Mouse (Mus musculus) midbrain, embryonic 15.5 days (tissue): ENCODE results near the gene Gm10260. TPM values are rescaled to one million over a fixed set of nuclear protein-coding genes. Genes with fewer than 3 reads are reported as not detected.

Source experiments
- ATAC-seq: fragments of 200-750 bp; cut with Nextera tagmentation; replicated peaks from 2 replicates; pipeline ENCODE4 v1.8.0; 2017; ENCODE audit warnings: moderate TSS enrichment
- H3K27ac ChIP-seq: fragments of 300-500 bp; sonication (generic); 2 replicates; pipeline ENCODE4 v1.5.1; 2015; ENCODE audit warnings: mild to moderate bottlenecking, inconsistent platforms
- H3K27me3 ChIP-seq: fragments of 300-500 bp; sonication (generic); replicated peaks from 2 replicates; pipeline ENCODE4 v1.6.1; 2015; ENCODE audit warnings: inconsistent platforms
- H3K36me3 ChIP-seq: fragments of 300-500 bp; sonication (generic); replicated peaks from 2 replicates; pipeline ENCODE4 v1.6.1; 2015; ENCODE audit warnings: inconsistent platforms
- H3K4me1 ChIP-seq: fragments of 300-500 bp; sonication (generic); 2 replicates; pipeline ENCODE4 v1.6.1; 2015; ENCODE audit warnings: inconsistent platforms
- H3K4me2 ChIP-seq: fragments of 300-500 bp; sonication (generic); 2 replicates; pipeline ENCODE4 v1.6.1; 2015; ENCODE audit warnings: inconsistent platforms, mild to moderate bottlenecking, moderate library complexity
- H3K4me3 ChIP-seq: fragments of 300-500 bp; sonication (generic); 2 replicates; pipeline ENCODE4 v1.5.1; 2015; ENCODE audit warnings: mild to moderate bottlenecking, inconsistent platforms
- H3K9ac ChIP-seq: fragments of 300-500 bp; sonication (generic); 2 replicates; pipeline ENCODE4 v1.6.1; 2015; ENCODE audit warnings: mild to moderate bottlenecking, inconsistent platforms
- H3K9me3 ChIP-seq: fragments of 300-500 bp; sonication (generic); 2 replicates; pipeline ENCODE4 v1.6.1; 2016; ENCODE audit warnings: inconsistent platforms
- WGBS: fragments of 180-500 bp; shearing (Covaris S2); methylation state at CpG from one replicate; pipeline ENCODE4 v1.1.7; 2015; ENCODE audit warnings: mixed read lengths; 5-methylcytosine and 5-hydroxymethylcytosine counted together
- polyA plus RNA-seq: library from polyadenylated mRNA; unstranded; fragments of >200 nt; fragmentation: Nextera tagmentation; extraction: Ambion mirVana; gene quantifications from 2 replicates; pipeline ENCODE4 v1.2.1, GENCODE M21; 2015

Gm10260 gene
- polyA plus RNA-seq, 1 experiment from 2014 or later, result 0.96 TPM

- Histone ChIP-seq H3K4me2 (no peak overlapping the region), H3K4me3 (no peak overlapping the region), H3K27ac (no peak overlapping the region), H3K4me1 (peaks cover 22% of the 10 kb centered on the region), H3K36me3 (no peaks in the 10 kb centered on the region), H3K9ac (no peak overlapping the region), H3K9me3 (no peaks in the 10 kb centered on the region), H3K27me3 (no peaks in the 10 kb centered on the region)
- 92% methylated on average over 2 of the region's 2 CpGs for WGBS
- ATAC-seq, result no peak
Measured at GRCm38 (mm10) chr13:97765913-97766312, 5.5 kb upstream of the Gm10260 start.

DNA sequence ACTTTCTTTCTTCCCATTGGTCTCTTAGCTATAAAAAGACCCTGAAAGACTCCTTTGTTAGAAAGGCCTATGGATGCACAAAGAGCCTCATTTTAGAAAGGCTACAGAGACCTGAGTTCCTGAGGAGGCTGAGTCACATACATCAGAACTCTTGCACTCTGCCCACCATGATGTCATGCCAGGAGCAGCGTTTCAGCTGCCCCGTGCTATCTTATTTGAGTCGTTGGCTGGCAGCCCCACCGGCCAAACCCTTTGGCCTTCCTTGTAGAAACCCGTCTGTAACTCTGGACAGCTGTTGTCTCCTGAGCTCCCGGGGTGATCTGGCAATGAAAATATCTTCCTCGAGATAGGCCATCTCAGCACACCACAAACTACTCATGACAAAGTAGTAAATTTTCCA, 3.6 kb upstream of the Gm10260 start:
- Histone ChIP-seq H3K27me3 (no peaks in the 10 kb centered on the region), H3K4me2 (no peak overlapping the region), H3K9ac (no peak overlapping the region), H3K36me3 (no peaks in the 10 kb centered on the region), H3K4me3 (no peak overlapping the region), H3K27ac (no peak overlapping the region), H3K9me3 (no peaks in the 10 kb centered on the region), H3K4me1 (peaks cover 19% of the 10 kb centered on the region)
- ATAC-seq, result no peak
- 67% methylated on average over 7 of the region's 7 CpGs for WGBS

DNA sequence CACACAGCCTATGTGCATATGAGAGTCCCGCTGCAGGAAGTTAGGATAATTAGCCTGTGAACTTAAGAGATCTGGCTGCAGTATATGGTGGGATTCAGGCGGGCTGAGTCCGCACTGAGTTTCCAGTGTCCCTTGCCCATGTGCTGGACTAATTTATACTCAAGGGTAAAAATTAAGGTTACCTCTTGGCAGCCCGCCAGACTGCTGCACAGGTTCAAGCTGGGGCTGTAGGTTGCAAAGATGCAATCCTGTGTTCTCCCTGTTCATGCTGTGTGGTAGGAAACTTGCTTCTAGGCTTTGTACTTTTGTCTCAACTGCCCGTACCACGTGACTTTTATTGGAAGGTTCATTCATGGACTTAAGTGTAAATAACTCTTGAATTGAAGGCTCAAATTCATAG, 3.0 kb upstream of the Gm10260 start:
- 64% methylated on average over 6 of the region's 6 CpGs for WGBS
- H3K27ac ChIP-seq, result 0 out of 2 replicates have a peak overlapping the region, but pooled peaks have one; percentile 29
- H3K9me3 ChIP-seq, result no peaks in the 10 kb centered on the region
- no peak overlapping the region for H3K4me2 ChIP-seq
- no peak overlapping the region for H3K9ac ChIP-seq
- ATAC-seq, result no peak; the same call in 1 of the 2 replicates
- H3K4me1 ChIP-seq, result peaks cover 13% of the 10 kb centered on the region; the same call in 1 of the 2 replicates
- no peaks in the 10 kb centered on the region for H3K36me3 ChIP-seq
- H3K4me3 ChIP-seq, result no peak overlapping the region
- no peaks in the 10 kb centered on the region for H3K27me3 ChIP-seq

- Histone ChIP-seq H3K27me3 (no peaks in the 10 kb centered on the region), H3K27ac (no peak overlapping the region), H3K9me3 (no peaks in the 10 kb centered on the region), H3K4me2 (no peak overlapping the region), H3K36me3 (no peaks in the 10 kb centered on the region), H3K4me3 (no peak overlapping the region), H3K4me1 (peaks cover 12% of the 10 kb centered on the region), H3K9ac (no peak overlapping the region)
- no peak for ATAC-seq
- WGBS, result 95% methylated on average over 8 of the region's 8 CpGs
Measured at GRCm38 (mm10) chr13:97762121-97762520, 1.7 kb upstream of the Gm10260 start.

DNA sequence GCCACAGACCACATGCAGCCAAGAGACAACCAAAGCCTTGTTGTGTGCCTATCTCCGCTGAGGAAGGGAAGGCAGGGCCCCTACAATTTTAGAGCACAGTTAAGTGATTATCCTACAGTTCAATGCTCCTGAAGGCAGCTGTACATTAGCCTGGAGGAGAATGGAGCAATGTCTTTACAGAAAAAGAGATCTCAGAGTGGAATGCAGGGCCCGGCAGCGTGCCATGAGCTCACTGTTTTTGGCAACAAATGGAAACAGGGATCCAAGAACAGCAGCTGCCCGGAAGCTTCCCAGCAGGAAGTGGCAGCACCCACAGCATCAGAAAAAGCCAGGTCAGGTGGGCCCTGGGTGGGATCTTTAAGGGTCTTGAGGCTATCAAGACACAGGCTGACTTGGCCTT, 3.4 kb downstream of the Gm10260 start:
- no peak overlapping the region for H3K4me2 ChIP-seq
- no peak overlapping the region for H3K27ac ChIP-seq
- no peak overlapping the region for H3K4me3 ChIP-seq
- no peaks in the 10 kb centered on the region for H3K9me3 ChIP-seq
- H3K4me1 ChIP-seq, result peaks cover 6% of the 10 kb centered on the region
- no peak for ATAC-seq
- WGBS, result 61% methylated on average over 4 of the region's 4 CpGs
- no peaks in the 10 kb centered on the region for H3K27me3 ChIP-seq
- no peaks in the 10 kb centered on the region for H3K36me3 ChIP-seq
- no peak overlapping the region for H3K9ac ChIP-seq

GRCm38 (mm10) chr13:97756091-97756490, 4.3 kb downstream of the Gm10260 start:
- ATAC-seq, result no peak
- H3K27ac ChIP-seq, result no peak overlapping the region
- peaks cover 9% of the 10 kb centered on the region for H3K4me1 ChIP-seq
- H3K27me3 ChIP-seq, result no peaks in the 10 kb centered on the region
- 83% methylated on average over 6 of the region's 6 CpGs for WGBS
- no peak overlapping the region for H3K9ac ChIP-seq
- no peaks in the 10 kb centered on the region for H3K9me3 ChIP-seq
- H3K4me2 ChIP-seq, result no peak overlapping the region
- no peak overlapping the region for H3K4me3 ChIP-seq
- no peaks in the 10 kb centered on the region for H3K36me3 ChIP-seq

DNA sequence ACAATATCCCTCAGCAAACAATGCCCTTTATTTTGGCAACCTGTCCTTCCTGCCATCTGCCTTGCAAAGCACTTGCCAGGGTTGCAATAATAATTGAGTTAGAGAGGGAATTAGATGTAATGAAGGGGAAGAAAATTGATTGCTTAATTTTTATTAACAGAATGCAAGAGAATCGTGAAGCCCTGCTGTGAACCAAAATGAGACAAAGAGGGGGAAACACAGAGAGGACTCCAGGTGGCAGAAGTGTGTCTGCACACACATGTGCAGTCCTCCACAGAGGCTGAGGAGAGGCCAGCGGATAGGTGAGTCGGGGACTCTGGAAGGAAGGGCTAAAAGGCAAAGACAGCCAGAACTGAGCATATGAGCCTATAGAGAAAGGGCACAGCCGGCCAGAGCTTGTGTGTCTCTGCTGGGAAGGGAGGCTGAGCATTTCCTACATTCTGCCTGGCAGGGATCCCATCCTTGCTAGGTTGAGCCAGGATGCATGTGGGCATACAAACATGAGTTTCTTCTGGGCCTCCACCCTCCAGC, 9.5 kb downstream of the Gm10260 start:
- H3K4me2 ChIP-seq, result no peak overlapping the region
- H3K27me3 ChIP-seq, result no peaks in the 10 kb centered on the region
- H3K4me1 ChIP-seq, result peaks cover 36% of the 10 kb centered on the region
- H3K4me3 ChIP-seq, result no peak overlapping the region
- WGBS, result 40% methylated on average over 4 of the region's 4 CpGs
- peak overlapping the region; percentile 51 for H3K27ac ChIP-seq
- H3K9ac ChIP-seq, result no peak overlapping the region
- no peak for ATAC-seq
- H3K36me3 ChIP-seq, result no peaks in the 10 kb centered on the region
- H3K9me3 ChIP-seq, result no peaks in the 10 kb centered on the region

- H3K4me3 ChIP-seq, result peak overlapping the region; percentile 6; the same call in 1 of the 2 replicates
Measured at GRCm38 (mm10) chr13:97747037-97747860, 13.2 kb downstream of the Gm10260 start.

GRCm38 (mm10) chr13:97744669-97745068, 15.8 kb downstream of the Gm10260 start:
- Histone ChIP-seq H3K27ac (no peak overlapping the region), H3K27me3 (no peaks in the 10 kb centered on the region), H3K36me3 (no peaks in the 10 kb centered on the region), H3K9me3 (no peaks in the 10 kb centered on the region), H3K4me3 (no peak overlapping the region), H3K9ac (no peak overlapping the region), H3K4me2 (no peak overlapping the region), H3K4me1 (peaks cover 47% of the 10 kb centered on the region)
- WGBS, result 56% methylated on average over 7 of the region's 7 CpGs
- ATAC-seq, result no peak

More at GRCm38 (mm10) chr13:97747037-97747860, 13.2 kb downstream of the Gm10260 start:
- ATAC-seq, result peak; percentile 92
- Histone ChIP-seq H3K9me3 (no peaks in the 10 kb centered on the region), H3K4me1 (peaks cover 55% of the 10 kb centered on the region), H3K27me3 (no peaks in the 10 kb centered on the region), H3K27ac (peak overlapping the region; percentile 84), H3K36me3 (no peaks in the 10 kb centered on the region), H3K9ac (no peak overlapping the region), H3K4me2 (peak overlapping the region; percentile 40)
- WGBS, result 6% methylated on average over 20 of the region's 20 CpGs

DNA sequence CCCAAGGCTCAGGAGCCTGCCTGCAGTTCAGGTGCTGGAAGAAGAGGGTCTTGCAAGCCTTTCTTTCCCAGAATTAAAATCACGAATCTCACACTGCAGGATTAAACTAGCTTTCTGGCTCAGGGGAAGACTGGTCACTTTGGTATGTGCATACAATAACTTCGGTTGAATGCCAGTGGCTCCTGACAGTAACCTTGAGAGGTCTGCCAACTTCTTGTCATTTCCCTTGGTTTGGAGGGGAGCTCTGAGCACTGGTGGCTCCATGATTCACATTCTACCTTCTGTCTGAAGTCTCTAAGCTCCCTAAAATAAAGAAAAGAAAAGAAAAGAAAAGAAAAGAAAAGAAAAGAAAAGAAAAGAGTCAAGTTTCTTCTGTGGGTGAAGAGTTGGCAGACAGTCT, 16.4 kb downstream of the Gm10260 start:
- 24% methylated on average over 2 of the region's 2 CpGs for WGBS

DNA sequence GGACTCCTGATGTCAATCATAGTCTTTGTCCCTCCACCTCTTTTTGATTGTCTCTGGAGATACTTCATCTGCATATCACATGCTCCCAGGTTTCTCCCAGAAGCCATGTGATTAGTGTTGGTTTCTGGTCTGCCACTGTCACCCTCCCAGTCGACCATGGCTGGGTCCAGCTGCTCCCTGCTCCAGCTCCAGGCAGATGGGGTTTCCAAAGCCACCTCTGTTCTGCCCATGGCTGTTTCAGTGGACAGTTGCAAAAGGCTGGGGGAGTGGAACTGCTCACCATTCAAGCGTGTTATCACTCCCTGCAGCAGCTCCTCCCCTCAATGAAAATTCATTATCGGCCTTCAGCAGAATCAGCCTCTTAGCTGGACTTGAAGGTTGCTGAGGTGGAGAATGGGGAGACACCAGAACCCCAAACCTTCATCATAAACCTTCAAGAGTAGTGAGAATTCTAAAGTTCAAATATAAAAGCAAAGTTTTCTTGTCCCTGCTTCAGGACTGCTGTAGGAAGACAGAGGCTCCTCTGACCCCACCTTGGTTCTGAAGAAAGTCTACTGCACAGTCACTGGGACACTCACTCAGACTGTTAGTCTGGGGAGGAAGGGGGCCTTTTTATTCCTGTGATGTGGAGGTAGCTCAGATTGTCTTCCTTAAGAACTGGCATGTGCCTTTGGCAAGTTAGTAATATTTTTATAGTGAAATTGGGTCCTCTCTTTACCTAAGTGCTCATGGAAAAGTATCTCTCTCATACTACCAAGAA, 17.0 kb downstream of the Gm10260 start:
- Histone ChIP-seq H3K27me3 (no peaks in the 10 kb centered on the region), H3K9me3 (no peaks in the 10 kb centered on the region), H3K4me2 (no peak overlapping the region), H3K9ac (no peak overlapping the region), H3K27ac (no peak overlapping the region), H3K36me3 (no peaks in the 10 kb centered on the region), H3K4me1 (peaks cover 44% of the 10 kb centered on the region), H3K4me3 (no peak overlapping the region)
- no peak for ATAC-seq
- WGBS, result 26% methylated on average over 3 of the region's 3 CpGs

More for the DNA sequence above, 16.4 kb downstream of the Gm10260 start:
- Histone ChIP-seq H3K36me3 (no peaks in the 10 kb centered on the region), H3K9ac (no peak overlapping the region), H3K9me3 (no peaks in the 10 kb centered on the region), H3K27me3 (no peaks in the 10 kb centered on the region), H3K4me1 (peaks cover 47% of the 10 kb centered on the region), H3K4me3 (no peak overlapping the region), H3K27ac (no peak overlapping the region), H3K4me2 (no peak overlapping the region)
- ATAC-seq, result no peak

GRCm38 (mm10) chr13:97735931-97736330, 24.5 kb downstream of the Gm10260 start:
- no peaks in the 10 kb centered on the region for H3K27me3 ChIP-seq
- 92% methylated on average over 6 of the region's 6 CpGs for WGBS
- no peaks in the 10 kb centered on the region for H3K4me1 ChIP-seq
- H3K36me3 ChIP-seq, result no peaks in the 10 kb centered on the region
- H3K9ac ChIP-seq, result no peak overlapping the region
- H3K9me3 ChIP-seq, result no peaks in the 10 kb centered on the region
- no peak overlapping the region for H3K27ac ChIP-seq
- H3K4me2 ChIP-seq, result no peak overlapping the region
- no peak overlapping the region for H3K4me3 ChIP-seq
- ATAC-seq, result no peak
